24 mouse cellular contexts compared by ENCODE assay signal in genomic region chr3:133007250-133007649, GRCm38 (mm10). TPM values are rescaled to one million over a fixed set of nuclear protein-coding genes. Genes with fewer than 3 reads are reported as not detected.
A peak's percentile ranks its signal among the peaks of the same experiment; 100 is the strongest.
DNase-seq lines count a peak whose midpoint lies in the region; ATAC-seq and TF ChIP-seq lines count a peak whose summit lies in the region.
"Had no signal": no experiment of that assay in that cellular context is flagged by ENCODE, and none has a peak within 500 bp of the region (broad histone marks: within the 10 kb centered on the region; RNA-seq: fewer than 3 reads in every experiment).

No protein-coding gene starts in this region.

- no peak overlapping the region for H3K4me2 ChIP-seq in liver, embryonic 11.5 days
- H3K4me2 ChIP-seq in liver, embryonic 16.5 days (ENCODE audit: low read depth, low read length), result no peak overlapping the region
- H3K4me2 ChIP-seq in liver, postnatal 0 days (ENCODE audit: low read depth, low read length), result no peak overlapping the region
- H3K4me2 ChIP-seq in liver, embryonic 12.5 days, result no peak overlapping the region
- no peak overlapping the region for H3K4me2 ChIP-seq in hindbrain, postnatal 0 days (ENCODE audit: low read depth, low read length)

- H3K4me1 ChIP-seq in liver, adult 2 months (ENCODE audit: control insufficient read depth, insufficient read depth, low read length), result peaks cover 2% of the 10 kb centered on the region; the same call in 1 of the 2 replicates
- H3K4me1 ChIP-seq in liver, embryonic 11.5 days (replicated peaks; ENCODE audit: control insufficient read depth, insufficient read depth, low read length), result no peaks in the 10 kb centered on the region
- no peaks in the 10 kb centered on the region for H3K4me1 ChIP-seq in liver, embryonic 16.5 days (ENCODE audit: control insufficient read depth, low read depth, low read length)
- H3K4me1 ChIP-seq in liver, postnatal 0 days (ENCODE audit: insufficient read depth), result no peaks in the 10 kb centered on the region
- no peaks in the 10 kb centered on the region for H3K4me1 ChIP-seq in liver, embryonic 12.5 days
- no peaks in the 10 kb centered on the region for H3K4me1 ChIP-seq in hindbrain, postnatal 0 days (ENCODE audit: insufficient read depth, low read length)

- no peak overlapping the region for H3K4me3 ChIP-seq in liver, adult 2 months (ENCODE audit: insufficient read depth, low read depth, low read length)
- H3K4me3 ChIP-seq in liver, embryonic 11.5 days (ENCODE audit: low read depth, low read length), result no peak overlapping the region
- H3K4me3 ChIP-seq in liver, embryonic 16.5 days (ENCODE audit: low read depth, low read length), result no peak overlapping the region
- no peak overlapping the region for H3K4me3 ChIP-seq in liver, postnatal 0 days (ENCODE audit: low read depth, low read length)
- no peak overlapping the region for H3K4me3 ChIP-seq in liver, embryonic 12.5 days
- H3K4me3 ChIP-seq in hindbrain, postnatal 0 days (ENCODE audit: low read length), result no peak overlapping the region

- no peaks in the 10 kb centered on the region for H3K9me3 ChIP-seq in liver, embryonic 11.5 days (ENCODE audit: control insufficient read depth, low read length)
- H3K9me3 ChIP-seq in liver, embryonic 16.5 days (replicated peaks; ENCODE audit: control insufficient read depth, low read length), result no peaks in the 10 kb centered on the region
- H3K9me3 ChIP-seq in liver, postnatal 0 days (ENCODE audit: low read length), result no peaks in the 10 kb centered on the region
- no peaks in the 10 kb centered on the region for H3K9me3 ChIP-seq in liver, embryonic 12.5 days (replicated peaks)
- no peaks in the 10 kb centered on the region for H3K9me3 ChIP-seq in hindbrain, postnatal 0 days (ENCODE audit: low read length)
- H3K9me3 ChIP-seq: G1E had no signal

- H3K36me3 ChIP-seq in liver, adult 2 months (ENCODE audit: control insufficient read depth, insufficient read depth, low read length), result no peaks in the 10 kb centered on the region
- no peaks in the 10 kb centered on the region for H3K36me3 ChIP-seq in liver, embryonic 11.5 days (ENCODE audit: control insufficient read depth, insufficient read depth, low read length)
- H3K36me3 ChIP-seq in liver, embryonic 16.5 days (ENCODE audit: control insufficient read depth, insufficient read depth), result no peaks in the 10 kb centered on the region; the same call in 1 of the 2 replicates
- peaks cover 3% of the 10 kb centered on the region; the same call in 1 of the 2 replicates for H3K36me3 ChIP-seq in liver, postnatal 0 days (replicated peaks; ENCODE audit: insufficient read depth, low read length)
- peaks cover 23% of the 10 kb centered on the region for H3K36me3 ChIP-seq in liver, embryonic 12.5 days
- H3K36me3 ChIP-seq in hindbrain, postnatal 0 days (ENCODE audit: insufficient read depth, low read length), result no peaks in the 10 kb centered on the region

- ATAC-seq in liver, embryonic 11.5 days (replicated peaks; ENCODE audit: low FRiP score), result no peak
- ATAC-seq in liver, embryonic 16.5 days (ENCODE audit: low read depth), result peak; percentile 58; the same call in 1 of the 2 replicates
- peak; percentile 94 for ATAC-seq in liver, postnatal 0 days
- ATAC-seq in liver, embryonic 12.5 days, result no peak
- ATAC-seq in hindbrain, postnatal 0 days, result no peak
- ATAC-seq: activated CD4-positive, CD25-positive, alpha-beta regulatory T cell, adult 4 months; CD4-positive, CD25-positive, alpha-beta regulatory T cell, adult 4 months; Patski had no signal

- H3K27me3 ChIP-seq in liver, adult 2 months (ENCODE audit: control insufficient read depth, insufficient read depth, low read length), result no peaks in the 10 kb centered on the region
- H3K27me3 ChIP-seq in liver, embryonic 11.5 days (replicated peaks; ENCODE audit: control insufficient read depth, insufficient read depth, low read length), result no peaks in the 10 kb centered on the region
- H3K27me3 ChIP-seq in liver, embryonic 16.5 days (ENCODE audit: control insufficient read depth, insufficient read depth, low read depth, low read length), result no peaks in the 10 kb centered on the region
- no peaks in the 10 kb centered on the region for H3K27me3 ChIP-seq in liver, postnatal 0 days (ENCODE audit: insufficient read depth, low read length)
- no peaks in the 10 kb centered on the region for H3K27me3 ChIP-seq in liver, embryonic 12.5 days (replicated peaks)
- H3K27me3 ChIP-seq in hindbrain, postnatal 0 days (ENCODE audit: insufficient read depth, low read length), result no peaks in the 10 kb centered on the region
- H3K27me3 ChIP-seq: CH12.LX, Patski had no signal

- DNase-seq in liver, adult 2 months (ENCODE audit: extremely low read depth, low read depth, low spot score), result peak; percentile 95
- no peak for DNase-seq in liver, embryonic 11.5 days (ENCODE audit: low spot score)
- no peak for DNase-seq in liver
- DNase-seq in liver, postnatal 0 days, result no peak
- DNase-seq in adipocyte (ENCODE audit: low spot score), result peak; percentile 12
- no peak for DNase-seq in hindbrain, postnatal 0 days (ENCODE audit: low spot score)
- DNase-seq: adrenal gland, adult 2 months; adrenal gland, adult 8-10 months; adrenal gland, postnatal 10 days; adrenal gland, postnatal 14 days; adrenal gland, postnatal 25 days; adrenal gland, postnatal 36 days; B cell, adult 2 months; cerebellum, adult 11 months; cerebellum, adult 11-12 months; cerebellum, adult 18-20 months had no signal

- no peak overlapping the region for H3K27ac ChIP-seq in liver, adult 2 months (replicated peaks; ENCODE audit: insufficient read depth, low read depth, low read length)
- H3K27ac ChIP-seq in liver, embryonic 11.5 days (ENCODE audit: low read depth, low read length), result no peak overlapping the region
- H3K27ac ChIP-seq in liver, embryonic 16.5 days (ENCODE audit: low read length), result no peak overlapping the region
- H3K27ac ChIP-seq in liver, postnatal 0 days (ENCODE audit: low read depth), result peak overlapping the region; percentile 76
- H3K27ac ChIP-seq in liver, embryonic 12.5 days, result no peak overlapping the region
- no peak overlapping the region for H3K27ac ChIP-seq in hindbrain, postnatal 0 days

- no peak for TF ChIP-seq POLR2A in liver, adult 2 months (IDR thresholded peaks at IDR 0.05; ENCODE audit: extremely low read depth, insufficient read depth, low read length)

- TF ChIP-seq CTCF in liver, adult 2 months (IDR thresholded peaks at IDR 0.05; ENCODE audit: low read depth, low read length), result no peak
- no peak for TF ChIP-seq CTCF in liver, postnatal 0 days (IDR thresholded peaks at IDR 0.05; ENCODE audit: low read depth)
- TF ChIP-seq CTCF in hindbrain, postnatal 0 days (IDR thresholded peaks at IDR 0.05; ENCODE audit: low read depth), result no peak

- WGBS in liver, adult 2 months, result 25% methylated on average over 4 of the region's 4 CpGs
- 85% methylated on average over 4 of the region's 4 CpGs for WGBS in liver, embryonic 11.5 days
- 68% methylated on average over 4 of the region's 4 CpGs for WGBS in liver, embryonic 16.5 days (ENCODE audit: insufficient replicate concordance)
- WGBS in liver, postnatal 0 days (ENCODE audit: insufficient replicate concordance), result 62% methylated on average over 4 of the region's 4 CpGs
- WGBS in liver, embryonic 12.5 days (ENCODE audit: insufficient replicate concordance), result 76% methylated on average over 4 of the region's 4 CpGs
- WGBS in hindbrain, postnatal 0 days, result 85% methylated on average over 4 of the region's 4 CpGs

- no peaks in the 10 kb centered on the region for H3K79me2 ChIP-seq in liver, adult 2 months (ENCODE audit: control insufficient read depth, insufficient read depth, low read length)

- TF ChIP-seq EP300 in liver, postnatal 0 days (IDR thresholded peaks at IDR 0.05; ENCODE audit: low read depth), result peak; percentile 74

- H3K9ac ChIP-seq in liver, adult 2 months (ENCODE audit: low read depth, low read length), result no peak overlapping the region
- H3K9ac ChIP-seq in liver, embryonic 11.5 days (ENCODE audit: low read depth, low read length), result no peak overlapping the region
- H3K9ac ChIP-seq in liver, embryonic 16.5 days (ENCODE audit: low read depth, low read length), result no peak overlapping the region
- H3K9ac ChIP-seq in liver, postnatal 0 days (replicated peaks), result no peak overlapping the region
- no peak overlapping the region for H3K9ac ChIP-seq in liver, embryonic 12.5 days
- H3K9ac ChIP-seq in hindbrain, postnatal 0 days (replicated peaks; ENCODE audit: low read length), result no peak overlapping the region

RNA-seq across cellular contexts. Expression of gene Npnt, which starts 57.2 kb away (rescaled TPM):
- total RNA-seq in liver, adult 2 months (2014; rRNA removed), result 0.07 and 0.09 TPM in 2 replicates
- 0.37 and 0.39 TPM in 2 replicates for polyA plus RNA-seq in liver, adult 2 months (2012; rRNA removed)
- 6.1 and 7.4 TPM in 2 replicates for polyA plus RNA-seq in liver, embryonic 11.5 days (2014; fragmentation: Nextera tagmentation; extraction: Ambion mirVana)
- polyA plus RNA-seq in liver, embryonic 16.5 days (2015; fragmentation: Nextera tagmentation; extraction: Ambion mirVana), result 2.2 and 3.0 TPM in 2 replicates
- 8.4 and 10.4 TPM in 2 replicates for polyA plus RNA-seq in liver, postnatal 0 days (2015; fragmentation: Nextera tagmentation; extraction: Ambion mirVana)
- 2.7 and 3.3 TPM in 2 replicates for polyA plus RNA-seq in liver, embryonic 12.5 days (2016; fragmentation: Nextera tagmentation; extraction: Ambion mirVana)
- total RNA-seq in hindbrain, postnatal 0 days (2014; rRNA removed), result 12.6 and 12.8 TPM in 2 replicates
- polyA plus RNA-seq in hindbrain, postnatal 0 days (2015; fragmentation: Nextera tagmentation; extraction: Ambion mirVana), result 20.6 and 22.9 TPM in 2 replicates
- total RNA-seq: MEL had no signal
- polyA plus RNA-seq: G1E had no signal

Comparison
In these comparisons a context has a peak if more than half of its experiments do, and no peak if none do; other contexts are left out.
1. DNase-seq: peak in liver, adult 2 months (single experiment) and adipocyte (single experiment); none in liver, embryonic 11.5 days (single experiment), liver (single experiment), liver, postnatal 0 days (single experiment) and hindbrain, postnatal 0 days (single experiment).
2. ATAC-seq: peak in liver, embryonic 16.5 days (single experiment) and liver, postnatal 0 days (single experiment); none in liver, embryonic 11.5 days (single experiment), liver, embryonic 12.5 days (single experiment) and hindbrain, postnatal 0 days (single experiment).